Mouse (Mus musculus): Measurements from ENCODE around the gene Imp3.
A peak's percentile ranks its signal among the peaks of the same experiment; 100 is the strongest.
"Not testable (repeated sequence)": the region's sequence is repeated elsewhere in the genome, so short reads cannot be mapped to it uniquely, and the experiment has no call there.

The Imp3 gene

GRCm38 (mm10) chr9:56937223-56938160 lies at the start of gene Imp3:
TSS of gene Imp3 (plus strand) at chr9:56937475.
- peak; percentile 82 for DNase-seq (ENCODE audit: low spot score)

- DNase-seq (ENCODE audit: low spot score) = no peak
Observed at GRCm38 (mm10) chr9:56887581-56887980, 49.7 kb upstream of the Imp3 start.

GRCm38 (mm10) chr9:56889817-56890216 lies 47.5 kb upstream of the Imp3 start:
- DNase-seq (ENCODE audit: low spot score) = no peak

GRCm38 (mm10) chr9:56890522-56891250 lies 46.6 kb upstream of the Imp3 start:
- no peak for DNase-seq (ENCODE audit: low spot score)

- DNase-seq (ENCODE audit: low spot score) = peak; percentile 64
Observed at GRCm38 (mm10) chr9:56891517-56892011, 45.7 kb upstream of the Imp3 start.

- DNase-seq (ENCODE audit: low spot score) = no peak
Observed at GRCm38 (mm10) chr9:56892111-56892510, 45.2 kb upstream of the Imp3 start.

- no peak for DNase-seq (ENCODE audit: low spot score)
Observed at GRCm38 (mm10) chr9:56893313-56893712, 44.0 kb upstream of the Imp3 start.

GRCm38 (mm10) chr9:56894006-56894405 lies 43.3 kb upstream of the Imp3 start:
- DNase-seq (ENCODE audit: low spot score) = peak; percentile 66

GRCm38 (mm10) chr9:56896779-56897178 lies 40.5 kb upstream of the Imp3 start:
- no peak for DNase-seq (ENCODE audit: low spot score)

- DNase-seq (ENCODE audit: low spot score) = no peak
Observed at GRCm38 (mm10) chr9:56899409-56899808, 37.9 kb upstream of the Imp3 start.

GRCm38 (mm10) chr9:56900060-56900459 lies 37.2 kb upstream of the Imp3 start:
- DNase-seq (ENCODE audit: low spot score) = no peak

- no peak for DNase-seq (ENCODE audit: low spot score)
Observed at GRCm38 (mm10) chr9:56900571-56900970, 36.7 kb upstream of the Imp3 start.

GRCm38 (mm10) chr9:56901187-56901586 lies 36.1 kb upstream of the Imp3 start:
- no peak for DNase-seq (ENCODE audit: low spot score)

- DNase-seq (ENCODE audit: low spot score) = no peak
Observed at GRCm38 (mm10) chr9:56903662-56904061, 33.6 kb upstream of the Imp3 start.

GRCm38 (mm10) chr9:56907549-56907948 lies 29.7 kb upstream of the Imp3 start:
- DNase-seq (ENCODE audit: low spot score) = no peak

GRCm38 (mm10) chr9:56909991-56910390 lies 27.3 kb upstream of the Imp3 start:
- not testable (repeated sequence) for DNase-seq (ENCODE audit: low spot score)

GRCm38 (mm10) chr9:56911017-56911416 lies 26.3 kb upstream of the Imp3 start:
- no peak for DNase-seq (ENCODE audit: low spot score)

GRCm38 (mm10) chr9:56913991-56914390 lies 23.3 kb upstream of the Imp3 start:
- no peak for DNase-seq (ENCODE audit: low spot score)

GRCm38 (mm10) chr9:56915116-56915515 lies 22.2 kb upstream of the Imp3 start:
- no peak for DNase-seq (ENCODE audit: low spot score)

- DNase-seq (ENCODE audit: low spot score) = no peak
Observed at GRCm38 (mm10) chr9:56915695-56916410, 21.4 kb upstream of the Imp3 start.

- DNase-seq (ENCODE audit: low spot score) = no peak
Observed at GRCm38 (mm10) chr9:56917131-56917530, 20.1 kb upstream of the Imp3 start.

GRCm38 (mm10) chr9:56918466-56918865 lies 18.8 kb upstream of the Imp3 start:
- DNase-seq (ENCODE audit: low spot score) = no peak
